Mouse (Mus musculus): ENCODE results near the gene Fbh1. TPM values are rescaled to one million over a fixed set of nuclear protein-coding genes. Genes with fewer than 3 reads are reported as not detected.

The Fbh1 gene
- polyA plus RNA-seq, 1 experiment from 2014 or later = 65.0 TPM

DNA sequence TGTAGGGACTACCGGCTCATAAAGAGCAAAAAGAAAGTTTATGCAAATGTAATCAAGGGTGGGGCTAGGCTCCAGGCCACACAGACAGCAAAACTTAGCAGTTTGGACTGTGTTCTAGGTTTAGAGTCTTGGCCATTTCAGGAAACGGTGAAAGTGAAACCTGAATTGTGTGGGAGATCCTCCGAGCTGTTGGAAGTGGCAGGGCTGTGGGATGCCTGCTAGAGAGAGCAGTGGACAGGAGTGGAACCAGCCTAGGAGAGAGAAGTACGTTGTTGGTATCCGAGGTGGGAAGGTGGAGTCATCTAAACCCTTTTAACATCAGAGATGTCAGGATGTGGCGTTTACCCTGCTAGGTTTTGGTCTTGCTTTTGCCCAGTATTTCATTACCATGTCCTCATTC, 41.5 kb downstream of the Fbh1 start:
- Histone ChIP-seq H3K27ac (ENCODE audit: low read length) (no peak overlapping the region), H3K4me2 (replicated peaks; ENCODE audit: low read depth, low read length) (no peak overlapping the region), H3K9ac (replicated peaks; ENCODE audit: low read depth) (no peak overlapping the region), H3K36me3 (ENCODE audit: insufficient read depth, low read length) (no peaks in the 10 kb centered on the region), H3K4me3 (ENCODE audit: low read depth, low read length) (no peak overlapping the region), H3K27me3 (replicated peaks; ENCODE audit: insufficient read depth, low read length) (no peaks in the 10 kb centered on the region), H3K9me3 (ENCODE audit: low read length) (no peaks in the 10 kb centered on the region), H3K4me1 (ENCODE audit: insufficient read depth, low read depth, low read length) (no peaks in the 10 kb centered on the region)
- DNase-seq (ENCODE audit: low spot score) (no peak), ATAC-seq (no peak)
- WGBS = 86% methylated on average over 6 of the region's 6 CpGs
- TF ChIP-seq EP300 (IDR thresholded peaks at IDR 0.05) (no peak), CTCF (IDR thresholded peaks at IDR 0.05) (no peak)

DNA sequence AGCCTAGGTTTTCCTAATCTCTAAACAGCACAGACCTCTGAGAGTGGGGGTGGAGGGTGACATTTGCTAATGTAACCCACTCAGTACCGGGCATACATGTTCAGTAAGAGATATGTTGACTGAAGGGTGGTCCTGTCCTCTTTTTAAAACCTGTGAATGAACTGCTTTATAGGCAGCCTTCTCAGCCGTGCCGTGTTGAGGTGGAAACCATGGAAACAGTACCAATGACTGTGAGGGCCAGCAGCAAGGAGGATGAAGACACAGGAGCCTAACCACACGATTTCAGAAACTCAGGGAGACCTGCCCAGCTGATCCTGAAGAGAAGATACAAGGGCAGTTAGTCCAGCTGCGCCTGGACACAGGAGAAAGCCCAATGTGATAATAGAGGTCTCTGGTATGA, 44.4 kb downstream of the Fbh1 start:
- no peak overlapping the region for H3K4me2 ChIP-seq (replicated peaks; ENCODE audit: low read depth, low read length)
- ATAC-seq = no peak
- no peaks in the 10 kb centered on the region for H3K27me3 ChIP-seq (replicated peaks; ENCODE audit: insufficient read depth, low read length)
- H3K4me1 ChIP-seq (ENCODE audit: insufficient read depth, low read depth, low read length) = no peaks in the 10 kb centered on the region
- H3K9ac ChIP-seq (replicated peaks; ENCODE audit: low read depth) = no peak overlapping the region
- TF ChIP-seq EP300 (IDR thresholded peaks at IDR 0.05) = no peak
- no peak for TF ChIP-seq CTCF (IDR thresholded peaks at IDR 0.05)
- DNase-seq (ENCODE audit: low spot score) = no peak
- no peaks in the 10 kb centered on the region for H3K9me3 ChIP-seq (ENCODE audit: low read length)
- no peak overlapping the region for H3K27ac ChIP-seq (ENCODE audit: low read length)
- H3K4me3 ChIP-seq (ENCODE audit: low read depth, low read length) = no peak overlapping the region
- WGBS = 61% methylated on average over 5 of the region's 5 CpGs
- H3K36me3 ChIP-seq (ENCODE audit: insufficient read depth, low read length) = no peaks in the 10 kb centered on the region

DNA sequence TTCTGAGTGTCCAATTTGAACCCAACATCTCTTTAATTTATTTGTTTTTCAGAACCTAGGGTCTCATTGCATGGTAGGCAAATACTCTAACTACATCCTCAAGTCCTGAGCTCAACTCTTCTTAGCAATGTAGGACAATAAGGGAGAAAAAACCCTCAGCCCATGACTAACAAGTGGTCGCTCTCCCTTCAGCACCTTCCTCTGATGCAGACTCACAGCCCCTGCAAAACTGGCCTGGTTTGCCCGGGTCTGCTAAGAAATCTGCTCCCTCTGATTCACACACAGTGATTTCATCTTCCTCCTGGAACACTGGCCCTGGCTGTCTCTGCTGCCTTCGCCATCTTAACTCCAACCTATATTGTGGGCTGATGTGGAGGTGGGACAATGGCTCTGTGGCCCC, 48.3 kb downstream of the Fbh1 start:
- Histone ChIP-seq H3K9ac (replicated peaks; ENCODE audit: low read depth) (no peak overlapping the region), H3K9me3 (ENCODE audit: low read length) (no peaks in the 10 kb centered on the region), H3K4me1 (ENCODE audit: insufficient read depth, low read depth, low read length) (no peaks in the 10 kb centered on the region), H3K36me3 (ENCODE audit: insufficient read depth, low read length) (no peaks in the 10 kb centered on the region), H3K27me3 (replicated peaks; ENCODE audit: insufficient read depth, low read length) (no peaks in the 10 kb centered on the region), H3K27ac (ENCODE audit: low read length) (no peak overlapping the region), H3K4me3 (ENCODE audit: low read depth, low read length) (no peak overlapping the region), H3K4me2 (replicated peaks; ENCODE audit: low read depth, low read length) (no peak overlapping the region)
- WGBS = 55% methylated on average over 3 of the region's 3 CpGs
- no peak for ATAC-seq
- DNase-seq (ENCODE audit: low spot score) = no peak
- no peak for TF ChIP-seq CTCF (IDR thresholded peaks at IDR 0.05)
- TF ChIP-seq EP300 (IDR thresholded peaks at IDR 0.05) = no peak

DNA sequence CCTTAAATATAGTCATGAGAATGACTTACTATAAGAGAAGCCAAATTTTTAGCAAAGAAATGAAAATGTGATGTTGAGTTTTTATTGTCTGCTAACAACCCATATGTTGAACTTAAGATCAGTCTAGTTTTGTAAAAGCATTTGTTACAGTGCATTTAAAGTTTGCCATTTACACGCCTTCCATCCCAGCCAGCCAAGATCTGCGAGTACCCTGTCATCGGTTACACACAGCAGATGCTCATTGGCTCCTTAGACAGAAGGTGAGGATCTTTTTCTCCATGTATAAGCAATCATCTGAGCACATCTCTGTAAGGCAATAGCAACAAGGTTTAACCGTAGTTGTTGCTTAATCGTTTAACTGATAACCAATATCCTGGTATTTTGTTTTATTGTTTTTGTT, 49.8 kb downstream of the Fbh1 start:
- Histone ChIP-seq H3K4me2 (replicated peaks; ENCODE audit: low read depth, low read length) (no peak overlapping the region), H3K36me3 (ENCODE audit: insufficient read depth, low read length) (no peaks in the 10 kb centered on the region), H3K9me3 (ENCODE audit: low read length) (no peaks in the 10 kb centered on the region), H3K27me3 (replicated peaks; ENCODE audit: insufficient read depth, low read length) (no peaks in the 10 kb centered on the region), H3K4me3 (ENCODE audit: low read depth, low read length) (no peak overlapping the region), H3K9ac (replicated peaks; ENCODE audit: low read depth) (no peak overlapping the region), H3K27ac (ENCODE audit: low read length) (no peak overlapping the region), H3K4me1 (ENCODE audit: insufficient read depth, low read depth, low read length) (no peaks in the 10 kb centered on the region)
- no peak for DNase-seq (ENCODE audit: low spot score)
- 92% methylated on average over 5 of the region's 5 CpGs for WGBS
- TF ChIP-seq EP300 (IDR thresholded peaks at IDR 0.05) = no peak
- no peak for TF ChIP-seq CTCF (IDR thresholded peaks at IDR 0.05)
- no peak for ATAC-seq

DNA sequence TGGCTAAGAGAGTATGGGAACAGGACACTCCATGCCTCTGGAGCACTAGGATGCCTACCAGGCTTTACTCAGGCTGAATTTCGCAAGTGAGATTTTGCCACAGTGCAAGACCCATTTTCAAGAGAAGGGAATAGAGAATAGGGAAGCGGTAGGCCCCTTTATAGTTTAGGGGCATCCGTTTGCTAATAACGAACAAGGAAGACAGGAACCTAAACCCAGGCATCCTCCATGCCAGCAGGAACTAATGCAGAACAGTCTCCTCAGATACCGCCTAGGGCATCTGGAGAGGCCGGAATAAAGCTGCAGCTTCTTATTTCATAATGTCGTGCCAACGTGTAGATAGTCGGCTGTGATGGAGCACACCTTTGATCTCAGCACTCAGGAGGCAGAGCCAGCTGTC, 54.8 kb downstream of the Fbh1 start:
- Histone ChIP-seq H3K4me3 (ENCODE audit: low read depth, low read length) (no peak overlapping the region), H3K27ac (ENCODE audit: low read length) (no peak overlapping the region), H3K4me1 (ENCODE audit: insufficient read depth, low read depth, low read length) (no peaks in the 10 kb centered on the region), H3K36me3 (ENCODE audit: insufficient read depth, low read length) (no peaks in the 10 kb centered on the region), H3K9ac (replicated peaks; ENCODE audit: low read depth) (no peak overlapping the region), H3K27me3 (replicated peaks; ENCODE audit: insufficient read depth, low read length) (no peaks in the 10 kb centered on the region), H3K9me3 (ENCODE audit: low read length) (no peaks in the 10 kb centered on the region), H3K4me2 (replicated peaks; ENCODE audit: low read depth, low read length) (no peak overlapping the region)
- no peak for TF ChIP-seq EP300 (IDR thresholded peaks at IDR 0.05)
- TF ChIP-seq CTCF (IDR thresholded peaks at IDR 0.05) = no peak
- 73% methylated on average over 9 of the region's 9 CpGs for WGBS
- no peak for ATAC-seq
- no peak for DNase-seq (ENCODE audit: low spot score)

DNA sequence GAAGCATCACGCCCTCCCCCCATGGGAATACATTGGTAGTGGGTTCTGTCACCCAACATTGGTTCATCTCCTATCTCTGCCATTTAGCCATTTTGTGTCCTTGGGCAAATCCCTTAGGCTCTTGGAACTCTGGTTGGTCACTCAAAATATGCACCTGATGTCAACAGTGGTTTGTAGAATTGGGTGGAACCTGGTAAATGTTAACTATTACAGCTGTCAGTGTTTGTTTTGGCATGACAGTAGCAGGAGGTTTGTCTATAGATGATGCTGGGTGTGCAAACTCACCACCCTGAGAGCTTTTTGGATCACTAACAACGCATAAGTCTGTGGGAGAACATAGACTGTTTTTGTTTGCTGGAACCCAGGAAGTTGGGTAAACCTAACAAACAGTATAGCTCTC, 58.8 kb downstream of the Fbh1 start:
- Histone ChIP-seq H3K9me3 (ENCODE audit: low read length) (no peaks in the 10 kb centered on the region), H3K9ac (replicated peaks; ENCODE audit: low read depth) (no peak overlapping the region), H3K4me2 (replicated peaks; ENCODE audit: low read depth, low read length) (no peak overlapping the region), H3K27me3 (replicated peaks; ENCODE audit: insufficient read depth, low read length) (no peaks in the 10 kb centered on the region), H3K27ac (ENCODE audit: low read length) (no peak overlapping the region), H3K4me1 (ENCODE audit: insufficient read depth, low read depth, low read length) (no peaks in the 10 kb centered on the region), H3K36me3 (ENCODE audit: insufficient read depth, low read length) (no peaks in the 10 kb centered on the region), H3K4me3 (ENCODE audit: low read depth, low read length) (no peak overlapping the region)
- TF ChIP-seq EP300 (IDR thresholded peaks at IDR 0.05) (no peak), CTCF (IDR thresholded peaks at IDR 0.05) (no peak)
- ATAC-seq (no peak), DNase-seq (ENCODE audit: low spot score) (no peak)
- 83% methylated on average over 2 of the region's 2 CpGs for WGBS

DNA sequence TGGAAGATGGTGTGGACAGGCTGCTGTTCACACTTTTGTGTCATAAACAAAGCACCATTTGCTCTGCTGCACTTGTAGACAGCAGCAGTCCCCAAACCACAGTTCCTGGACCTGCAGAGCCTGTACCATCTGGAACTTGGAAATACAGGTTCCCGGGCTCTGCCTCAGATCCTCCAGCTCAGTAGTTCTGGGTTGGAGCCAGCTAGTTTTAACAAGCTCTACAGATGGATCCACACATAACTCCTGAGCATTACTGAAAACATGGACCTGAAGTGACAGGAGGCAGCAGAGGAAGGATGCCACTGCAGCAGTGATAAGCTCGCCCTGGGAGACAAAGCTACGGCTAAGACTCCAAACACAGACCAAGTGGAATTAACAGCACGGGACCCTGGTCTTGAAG, 62.8 kb downstream of the Fbh1 start:
- DNase-seq (ENCODE audit: low spot score) (no peak), ATAC-seq (no peak)
- H3K27me3 ChIP-seq (replicated peaks; ENCODE audit: insufficient read depth, low read length) = no peaks in the 10 kb centered on the region
- no peaks in the 10 kb centered on the region for H3K4me1 ChIP-seq (ENCODE audit: insufficient read depth, low read depth, low read length)
- TF ChIP-seq CTCF (IDR thresholded peaks at IDR 0.05) (no peak), EP300 (IDR thresholded peaks at IDR 0.05) (no peak)
- no peak overlapping the region for H3K27ac ChIP-seq (ENCODE audit: low read length)
- no peaks in the 10 kb centered on the region for H3K36me3 ChIP-seq (ENCODE audit: insufficient read depth, low read length)
- H3K4me3 ChIP-seq (ENCODE audit: low read depth, low read length) = no peak overlapping the region
- H3K9ac ChIP-seq (replicated peaks; ENCODE audit: low read depth) = no peak overlapping the region
- H3K4me2 ChIP-seq (replicated peaks; ENCODE audit: low read depth, low read length) = no peak overlapping the region
- 74% methylated on average over 4 of the region's 4 CpGs for WGBS
- H3K9me3 ChIP-seq (ENCODE audit: low read length) = no peaks in the 10 kb centered on the region

Measured in lung, postnatal 0 days (tissue).